Mouse (Mus musculus): ENCODE results near the gene Lpgat1.

Lpgat1 gene

DNA sequence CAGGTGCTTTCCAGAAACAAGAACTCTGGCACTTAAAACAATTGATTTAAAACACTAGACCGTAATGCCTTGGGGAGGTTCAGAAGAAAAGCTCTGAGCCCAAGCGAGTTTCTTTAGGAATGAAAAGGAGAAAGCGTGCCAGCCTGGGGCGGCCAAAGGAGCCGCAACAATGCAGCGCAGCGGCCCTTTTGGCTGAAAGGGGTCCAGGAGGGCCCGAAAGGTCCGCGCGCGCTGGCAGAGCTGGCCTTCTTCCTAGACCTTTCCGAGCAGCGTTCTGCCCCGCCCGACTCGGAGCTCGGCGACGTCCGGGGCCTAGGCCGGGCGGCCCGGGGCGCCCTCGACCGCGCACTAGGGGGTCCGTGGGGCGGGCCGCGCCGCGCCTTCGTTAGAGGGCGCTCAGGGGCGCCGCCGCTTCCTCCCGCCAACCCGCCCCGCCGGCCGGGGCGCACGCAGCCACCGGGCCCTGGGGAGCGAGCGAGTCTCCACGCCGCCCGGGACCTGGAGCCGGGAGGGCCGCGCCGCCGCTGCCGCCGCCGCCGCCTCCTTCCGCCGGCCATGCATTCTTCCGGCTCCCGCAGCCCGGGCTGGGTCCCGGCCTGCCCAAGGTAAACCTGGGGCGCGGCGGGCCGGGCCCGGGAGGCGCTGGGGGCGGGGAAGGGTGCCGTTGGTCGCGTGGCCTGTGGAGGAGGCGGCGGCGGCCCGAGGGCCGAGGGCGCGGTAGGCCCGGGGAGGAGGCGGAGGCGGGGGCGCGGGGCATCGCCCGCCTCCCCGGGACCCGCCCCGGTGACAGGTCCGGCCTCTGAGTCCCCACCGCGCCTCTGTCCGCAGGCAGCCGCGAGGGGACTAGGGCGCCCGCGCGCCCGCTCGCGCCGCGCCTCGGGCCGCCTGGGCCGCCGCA lies at the start of gene Lpgat1:
Gene Lpgat1 (plus strand): TSS at position 234 of the 898 bp plus-strand sequence.
- peak; percentile 87 for DNase-seq

GRCm38 (mm10) chr1:191668030-191668429 lies 49.6 kb upstream of the Lpgat1 start:
- no peak for DNase-seq

DNA sequence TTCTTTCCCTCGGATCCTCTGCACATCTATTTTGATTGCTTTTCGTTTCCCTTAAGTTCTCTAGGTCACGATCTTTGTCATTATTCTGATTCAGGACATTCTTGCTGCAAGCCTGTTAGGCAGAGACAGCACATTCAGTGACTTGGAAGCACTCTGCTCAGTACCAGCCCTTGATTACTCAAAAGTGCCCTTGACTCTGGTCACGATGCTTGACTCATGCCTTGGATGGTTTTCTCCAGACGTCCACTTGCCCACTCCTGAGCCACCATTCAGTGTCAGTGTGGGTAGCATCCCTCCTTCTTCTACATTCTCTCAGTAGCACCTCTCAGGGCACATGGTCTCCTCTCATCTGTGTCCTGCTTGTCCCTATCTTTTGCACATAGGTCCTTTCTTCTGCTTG lies 43.6 kb upstream of the Lpgat1 start:
- DNase-seq, result no peak

DNA sequence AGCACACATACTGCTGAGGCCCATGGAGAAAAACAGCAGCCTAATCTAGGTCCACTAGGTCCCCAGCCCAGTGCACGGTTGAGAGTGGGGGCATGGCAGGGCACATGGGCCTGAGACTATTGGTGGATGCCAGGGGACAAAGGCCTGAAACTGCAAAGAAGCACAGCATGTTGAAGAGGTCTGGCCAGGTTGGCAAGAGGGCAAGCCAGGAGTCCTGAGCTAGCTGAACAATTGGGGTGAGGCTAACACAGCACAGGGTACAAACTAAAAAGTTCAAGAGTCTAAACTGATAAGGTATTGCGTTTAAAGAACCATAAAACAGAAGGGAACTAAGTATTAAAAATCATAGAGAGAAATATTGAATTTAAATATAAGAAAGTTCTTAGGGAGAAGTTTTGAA lies 36.0 kb upstream of the Lpgat1 start:
- no peak for DNase-seq

DNA sequence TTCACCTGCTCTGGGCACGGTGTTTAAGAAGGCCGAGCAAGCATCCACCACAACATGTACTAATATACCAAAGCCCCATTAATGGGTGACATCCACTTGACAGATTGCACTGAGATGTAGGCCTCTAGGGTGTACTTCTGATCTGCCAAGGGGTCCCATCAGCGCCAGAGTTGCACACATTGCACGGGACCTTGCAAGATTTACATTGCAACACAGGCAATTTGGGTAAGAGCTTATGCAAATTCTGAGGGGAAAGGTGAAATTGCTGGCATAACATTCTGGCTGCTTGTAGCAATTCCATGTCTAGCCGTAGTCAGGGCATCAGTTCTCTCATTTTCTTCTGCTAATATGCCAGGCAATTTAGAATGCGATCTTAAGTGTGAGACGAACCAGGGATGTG lies 30.1 kb upstream of the Lpgat1 start:
- no peak for DNase-seq

- peak; percentile 80 for DNase-seq
Measured at GRCm38 (mm10) chr1:191693231-191693630, 24.4 kb upstream of the Lpgat1 start.

- no peak for DNase-seq
Measured at GRCm38 (mm10) chr1:191698253-191698795, 19.3 kb upstream of the Lpgat1 start.

- DNase-seq, result no peak
Measured at GRCm38 (mm10) chr1:191704535-191704934, 13.1 kb upstream of the Lpgat1 start.

GRCm38 (mm10) chr1:191706541-191707078 lies 11.0 kb upstream of the Lpgat1 start:
- DNase-seq, result no peak

GRCm38 (mm10) chr1:191709811-191710210 lies 7.8 kb upstream of the Lpgat1 start:
- DNase-seq, result no peak

DNA sequence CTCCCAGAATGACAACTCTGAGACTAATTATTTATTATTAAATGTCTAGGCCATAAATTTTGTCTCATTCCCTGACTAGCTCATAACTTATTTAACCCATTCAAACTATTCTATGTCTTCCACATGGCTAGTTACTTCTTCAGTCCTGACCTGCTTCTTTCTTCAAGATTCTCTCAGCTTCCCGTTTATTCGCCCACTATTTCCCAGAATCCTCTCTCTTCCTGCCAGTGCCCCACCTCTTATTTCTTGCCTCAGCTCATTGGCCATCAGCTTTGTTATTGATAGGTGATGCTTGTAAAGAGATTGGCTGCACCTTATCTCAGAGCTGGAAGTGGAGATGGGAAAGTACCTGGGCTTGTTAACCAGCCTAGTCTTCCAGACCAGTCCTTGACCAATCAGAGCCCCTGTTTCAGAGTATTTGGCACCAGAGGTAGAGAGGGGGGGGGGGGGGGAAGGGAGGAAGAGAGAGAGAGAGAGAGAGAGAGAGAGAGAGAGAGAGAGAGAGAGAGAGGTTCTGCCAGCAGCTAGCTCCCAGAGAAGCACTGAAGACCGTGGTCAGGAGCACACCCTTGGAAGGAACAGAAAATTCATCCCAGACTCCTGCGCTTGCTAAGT lies 5.3 kb upstream of the Lpgat1 start:
- DNase-seq, result no peak

GRCm38 (mm10) chr1:191713813-191714212 lies 3.8 kb upstream of the Lpgat1 start:
- peak; percentile 28 for DNase-seq

- no peak for DNase-seq
Measured at GRCm38 (mm10) chr1:191715150-191715549, 2.5 kb upstream of the Lpgat1 start.

- no peak for DNase-seq
Measured at GRCm38 (mm10) chr1:191717141-191717540, 493 bp upstream of the Lpgat1 start.

GRCm38 (mm10) chr1:191718522-191719281 lies 1.1 kb downstream of the Lpgat1 start:
- peak; percentile 58 for DNase-seq

DNA sequence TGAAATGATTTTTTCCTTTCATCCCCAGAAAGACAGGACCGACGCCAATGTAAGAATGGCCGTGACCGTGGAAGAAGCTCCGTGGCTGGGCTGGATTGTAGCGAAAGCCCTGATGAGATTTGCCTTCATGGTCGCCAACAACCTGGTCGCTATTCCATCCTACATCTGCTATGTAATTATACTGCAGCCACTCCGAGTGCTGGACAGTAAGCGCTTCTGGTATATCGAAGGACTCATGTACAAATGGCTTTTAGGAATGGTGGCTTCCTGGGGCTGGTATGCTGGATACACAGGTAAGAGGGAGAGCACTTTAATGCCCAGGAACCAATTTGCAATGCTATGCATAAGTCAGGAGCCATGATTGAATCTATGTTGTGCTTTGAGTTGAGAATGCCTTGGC lies 1.7 kb downstream of the Lpgat1 start:
- peak; percentile 11 for DNase-seq

DNA sequence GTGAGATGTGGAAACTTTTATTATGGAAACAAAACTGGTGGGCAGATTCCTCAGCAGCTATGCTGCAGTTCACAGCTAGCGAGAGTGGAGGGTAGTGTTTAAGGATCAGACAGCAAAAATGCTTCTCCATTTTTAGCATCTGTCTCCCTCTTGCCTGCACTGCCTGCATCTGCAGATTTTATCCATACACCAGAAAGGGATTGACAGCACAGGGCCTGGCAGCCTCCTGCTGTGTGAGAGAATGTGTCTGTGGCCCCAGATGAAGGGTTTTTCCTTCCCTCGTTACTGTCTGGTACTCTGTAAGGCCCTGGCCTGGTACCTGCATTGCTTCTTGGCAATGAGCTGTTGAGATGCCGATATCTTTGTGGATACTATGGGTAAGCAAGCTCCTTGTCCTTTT lies 2.8 kb downstream of the Lpgat1 start:
- no peak for DNase-seq

GRCm38 (mm10) chr1:191722706-191723105 lies 5.1 kb downstream of the Lpgat1 start:
- DNase-seq, result no peak

DNA sequence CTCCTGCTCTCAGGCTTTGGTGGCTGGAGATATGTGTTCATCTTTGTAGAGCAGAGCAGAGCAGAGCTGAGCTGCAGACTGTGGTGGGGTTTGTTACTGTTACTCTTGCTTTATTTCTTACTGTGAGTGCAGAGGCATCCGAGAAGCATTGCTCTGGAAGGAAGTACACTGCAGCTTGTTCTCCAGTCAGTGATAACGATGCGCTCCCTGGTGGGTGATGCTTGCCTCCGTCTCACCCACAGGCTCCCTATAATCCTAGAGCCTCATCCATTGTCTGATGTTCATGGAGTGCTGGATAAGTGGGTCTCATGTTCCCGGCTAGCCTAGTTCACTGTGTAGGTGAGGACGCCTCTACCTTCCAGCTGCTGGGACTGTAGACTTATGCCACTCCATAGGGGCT lies 6.0 kb downstream of the Lpgat1 start:
- no peak for DNase-seq

DNA sequence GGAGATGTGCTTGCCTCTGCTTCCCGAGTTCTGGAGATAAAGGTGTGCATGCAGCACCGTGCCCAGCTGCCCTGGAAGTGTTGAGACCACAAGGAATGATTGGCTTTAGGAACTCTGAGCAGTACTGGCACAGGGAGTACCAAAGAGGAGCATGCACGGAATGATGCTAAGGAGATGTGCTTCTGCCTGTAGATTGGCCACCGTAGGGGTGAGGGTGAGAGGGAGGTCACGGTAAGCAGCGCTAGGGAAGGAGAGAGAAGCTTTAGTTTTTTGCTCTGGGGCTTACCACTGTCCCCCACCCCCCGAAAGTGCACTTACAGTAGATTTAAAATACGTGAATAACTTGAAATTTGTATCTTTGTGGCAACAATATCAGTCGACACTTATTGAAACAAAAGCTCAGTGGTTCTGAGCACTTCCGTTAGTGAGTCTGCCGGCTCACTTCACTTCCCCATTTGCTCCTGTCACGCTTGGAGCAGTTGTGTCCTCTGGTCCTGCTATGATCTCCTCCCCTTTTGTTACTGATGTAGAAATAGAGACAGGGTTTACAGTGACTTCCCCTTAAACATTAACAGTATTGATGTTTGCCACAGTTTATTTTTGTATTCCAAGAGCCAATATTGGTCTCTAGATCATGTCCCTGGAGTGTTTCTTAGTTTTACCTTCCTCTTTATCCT lies 6.9 kb downstream of the Lpgat1 start:
- no peak for DNase-seq

- DNase-seq, result no peak
Measured at GRCm38 (mm10) chr1:191732623-191733022, 15.0 kb downstream of the Lpgat1 start.

GRCm38 (mm10) chr1:191733822-191734221 lies 16.2 kb downstream of the Lpgat1 start:
- no peak for DNase-seq
